26 mouse cellular contexts compared by ENCODE assay signal in the genomic region with DNA sequence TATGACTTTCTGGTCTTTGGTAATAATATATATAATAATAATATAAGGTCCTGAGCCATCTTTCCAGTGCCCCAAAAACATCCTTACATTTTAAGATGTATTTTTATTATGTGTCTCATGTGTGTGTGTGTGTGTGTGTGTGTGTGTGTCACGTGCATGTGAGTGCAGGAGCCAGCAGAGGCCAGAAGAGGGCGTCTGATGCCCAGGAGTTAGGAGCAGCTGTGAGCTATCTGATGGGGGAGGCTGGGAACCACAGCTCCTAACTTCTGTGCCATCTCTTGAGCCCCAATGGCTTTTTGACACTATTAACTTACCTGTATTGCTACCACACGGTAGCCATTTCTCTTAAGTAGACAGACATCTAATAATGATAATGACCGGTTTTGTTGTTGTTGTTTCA. TPM values are rescaled to one million over a fixed set of nuclear protein-coding genes. Genes with fewer than 3 reads are reported as not detected.
DNase-seq lines count a peak whose midpoint lies in the region; ATAC-seq and TF ChIP-seq lines count a peak whose summit lies in the region.
"Had no signal": no experiment of that assay in that cellular context is flagged by ENCODE, and none has a peak within 500 bp of the region (broad histone marks: within the 10 kb centered on the region; RNA-seq: fewer than 3 reads in every experiment).

No protein-coding gene starts in this region.

- H3K4me1 ChIP-seq in intestine, postnatal 0 days (replicated peaks; ENCODE audit: control insufficient read depth, insufficient read depth, low read length), result no peaks in the 10 kb centered on the region
- peaks cover 9% of the 10 kb centered on the region; the same call in 1 of the 2 replicates for H3K4me1 ChIP-seq in intestine, embryonic 16.5 days (ENCODE audit: control insufficient read depth, insufficient read depth, low read length)
- H3K4me1 ChIP-seq in hindbrain, embryonic 10.5 days (replicated peaks), result peaks cover 12% of the 10 kb centered on the region

- TF ChIP-seq CTCF in intestine, postnatal 0 days (IDR thresholded peaks at IDR 0.05; ENCODE audit: low read depth), result peak; percentile 22; the same call in 1 of the 2 replicates

- no peak overlapping the region for H3K4me3 ChIP-seq in intestine, postnatal 0 days (ENCODE audit: low read depth, low read length)
- H3K4me3 ChIP-seq in intestine, embryonic 16.5 days (ENCODE audit: low read length), result no peak overlapping the region
- H3K4me3 ChIP-seq in hindbrain, embryonic 10.5 days, result no peak overlapping the region
- H3K4me3 ChIP-seq: embryonic facial prominence, embryonic 13.5 days; forebrain, embryonic 12.5 days; heart, embryonic 12.5 days; hindbrain, embryonic 15.5 days had no signal

- H3K9ac ChIP-seq in intestine, postnatal 0 days (ENCODE audit: low read depth, low read length), result no peak overlapping the region
- no peak overlapping the region for H3K9ac ChIP-seq in intestine, embryonic 16.5 days (ENCODE audit: low read depth, low read length)
- H3K9ac ChIP-seq: embryonic facial prominence, embryonic 13.5 days; forebrain, embryonic 12.5 days; heart, embryonic 12.5 days; hindbrain, embryonic 15.5 days had no signal

- whole genome bisulfite sequencing in intestine, postnatal 0 days, result 91% methylated on average over 4 of the region's 4 CpGs
- WGBS in intestine, embryonic 16.5 days, result 89% methylated on average over 4 of the region's 4 CpGs
- WGBS in hindbrain, embryonic 10.5 days, result 89% methylated on average over 4 of the region's 4 CpGs

- DNase-seq in A20 (ENCODE audit: low read depth, low spot score) (peak; percentile 18), ES-CJ7 (ENCODE audit: low read depth, low spot score) (peak; percentile 50), ZHBTc4 (ENCODE audit: low read depth, low spot score) (peak; percentile 68)
- no peak for DNase-seq in hindbrain, embryonic 10.5 days (ENCODE audit: low spot score)
- DNase-seq in heart, adult 8-10 months (ENCODE audit: low spot score), result no peak
- DNase-seq: adrenal gland, postnatal 14 days; cerebellum, adult 11-12 months; cerebellum, adult 9-10 months; cerebellum, postnatal 36 days; gastrocnemius, postnatal 25 days; kidney, adult 11 months; kidney, adult 9 months had no signal

- no peak overlapping the region for H3K4me2 ChIP-seq in intestine, postnatal 0 days (replicated peaks; ENCODE audit: low read depth)
- no peak overlapping the region for H3K4me2 ChIP-seq in intestine, embryonic 16.5 days (ENCODE audit: low read depth, low read length)
- H3K4me2 ChIP-seq: embryonic facial prominence, embryonic 13.5 days; forebrain, embryonic 12.5 days; heart, embryonic 12.5 days; hindbrain, embryonic 15.5 days had no signal

- no peaks in the 10 kb centered on the region for H3K9me3 ChIP-seq in intestine, postnatal 0 days (ENCODE audit: control insufficient read depth)
- H3K9me3 ChIP-seq in intestine, embryonic 16.5 days (ENCODE audit: control insufficient read depth, low read length), result peaks cover 2% of the 10 kb centered on the region; the same call in 1 of the 2 replicates
- H3K9me3 ChIP-seq in hindbrain, embryonic 10.5 days, result no peaks in the 10 kb centered on the region; the same call in 1 of the 2 replicates
- H3K9me3 ChIP-seq: embryonic facial prominence, embryonic 13.5 days; hindbrain, embryonic 15.5 days had no signal

- peaks cover 10% of the 10 kb centered on the region; the same call in 1 of the 2 replicates for H3K27me3 ChIP-seq in intestine, postnatal 0 days (replicated peaks; ENCODE audit: control insufficient read depth, insufficient read depth, low read length)
- H3K27me3 ChIP-seq in intestine, embryonic 16.5 days (replicated peaks; ENCODE audit: control insufficient read depth, insufficient read depth, low read length), result peaks cover 4% of the 10 kb centered on the region; the same call in 1 of the 2 replicates
- H3K27me3 ChIP-seq in hindbrain, embryonic 10.5 days (ENCODE audit: insufficient read depth, poor library complexity, severe bottlenecking), result peaks cover 20% of the 10 kb centered on the region
- H3K27me3 ChIP-seq: CH12.LX had no signal

- H3K36me3 ChIP-seq in intestine, postnatal 0 days (ENCODE audit: control insufficient read depth, insufficient read depth), result no peaks in the 10 kb centered on the region
- no peaks in the 10 kb centered on the region for H3K36me3 ChIP-seq in intestine, embryonic 16.5 days (ENCODE audit: control insufficient read depth, insufficient read depth, low read length)
- H3K36me3 ChIP-seq in hindbrain, embryonic 10.5 days, result no peaks in the 10 kb centered on the region
- H3K36me3 ChIP-seq: embryonic facial prominence, embryonic 13.5 days; forebrain, embryonic 12.5 days; heart, embryonic 12.5 days; hindbrain, embryonic 15.5 days had no signal

- H3K27ac ChIP-seq in intestine, postnatal 0 days (ENCODE audit: low read depth, low read length), result no peak overlapping the region
- no peak overlapping the region for H3K27ac ChIP-seq in intestine, embryonic 16.5 days (ENCODE audit: low read length)
- H3K27ac ChIP-seq in hindbrain, embryonic 10.5 days, result no peak overlapping the region
- H3K27ac ChIP-seq: embryonic facial prominence, embryonic 13.5 days; forebrain, embryonic 12.5 days; hindbrain, embryonic 15.5 days had no signal

- no peak for ATAC-seq in intestine, postnatal 0 days
- ATAC-seq in intestine, embryonic 16.5 days, result no peak
- no peak for ATAC-seq in frontal cortex, adult (ENCODE audit: low TSS enrichment)
- ATAC-seq: forebrain, embryonic 16.5 days had no signal

RNA-seq across cellular contexts. Expression of gene Zpbp2, which starts 3.1 kb away (rescaled TPM):
- polyA plus RNA-seq in intestine, postnatal 0 days (2015; fragmentation: Nextera tagmentation; extraction: Ambion mirVana), result 3.2 and 4.0 TPM in 2 replicates
- 0.92 and 1.0 TPM in 2 replicates for polyA plus RNA-seq in intestine, embryonic 16.5 days (2015; fragmentation: Nextera tagmentation; extraction: Ambion mirVana)
- polyA plus RNA-seq in hindbrain, embryonic 10.5 days (2016; fragmentation: Nextera tagmentation; extraction: Ambion mirVana), result 0.14 and 0.37 TPM in 2 replicates
- total RNA-seq in heart, adult 8-10 months (2022), result not detected
- total RNA-seq: adrenal gland, postnatal 14 days; gastrocnemius, adult 18-20 months; gastrocnemius, postnatal 25 days; heart, postnatal 25 days had no signal
- polyA plus RNA-seq: embryonic facial prominence, embryonic 13.5 days; forebrain, embryonic 12.5 days; forebrain, embryonic 16.5 days; hindbrain, embryonic 11.5 days had no signal

RNA-seq across cellular contexts. Expression of gene Ikzf3, which starts 8.1 kb away (rescaled TPM):
- 0.20 and 0.24 TPM in 2 replicates for polyA plus RNA-seq in intestine, postnatal 0 days (2015; fragmentation: Nextera tagmentation; extraction: Ambion mirVana)
- polyA plus RNA-seq in intestine, embryonic 16.5 days (2015; fragmentation: Nextera tagmentation; extraction: Ambion mirVana), result 0.23 and 0.24 TPM in 2 replicates
- 0.07 and 0.11 TPM in 2 replicates for polyA plus RNA-seq in hindbrain, embryonic 10.5 days (2016; fragmentation: Nextera tagmentation; extraction: Ambion mirVana)
- total RNA-seq in heart, adult 8-10 months (2022), result 1 to 10 TPM in 2 of 4 experiments, under 1 TPM in 2; 0.47 to 1.3 (median 0.86) TPM
- total RNA-seq: granulocyte monocyte progenitor cell, adult 5-6 weeks had no signal
- polyA plus RNA-seq: forebrain, embryonic 16.5 days; hindbrain, embryonic 15.5 days had no signal

RNA-seq across cellular contexts. Expression of gene Ormdl3, which starts 33.2 kb away (rescaled TPM):
- polyA plus RNA-seq in intestine, postnatal 0 days (2015; fragmentation: Nextera tagmentation; extraction: Ambion mirVana), result 139 and 150 TPM in 2 replicates
- 62.9 and 65.2 TPM in 2 replicates for polyA plus RNA-seq in intestine, embryonic 16.5 days (2015; fragmentation: Nextera tagmentation; extraction: Ambion mirVana)
- 59.4 and 66.2 TPM in 2 replicates for polyA plus RNA-seq in hindbrain, embryonic 10.5 days (2016; fragmentation: Nextera tagmentation; extraction: Ambion mirVana)
- 10 to 100 TPM; 39.7 to 46.4 (median 43.1) TPM for total RNA-seq in heart, adult 8-10 months (2022)

RNA-seq across cellular contexts. Expression of gene Lrrc3c, which starts 44.1 kb away (rescaled TPM):
- polyA plus RNA-seq in intestine, postnatal 0 days (2015; fragmentation: Nextera tagmentation; extraction: Ambion mirVana), result not detected in 2 replicates
- polyA plus RNA-seq in intestine, embryonic 16.5 days (2015; fragmentation: Nextera tagmentation; extraction: Ambion mirVana), result not detected in 2 replicates
- polyA plus RNA-seq in hindbrain, embryonic 10.5 days (2016; fragmentation: Nextera tagmentation; extraction: Ambion mirVana), result not detected in 2 replicates
- total RNA-seq in heart, adult 8-10 months (2022), result not detected
- total RNA-seq: adrenal gland, postnatal 14 days; CH12.LX; gastrocnemius, adult 18-20 months; gastrocnemius, postnatal 25 days; granulocyte monocyte progenitor cell, adult 5-6 weeks; heart, postnatal 25 days had no signal
- polyA plus RNA-seq: embryonic facial prominence, embryonic 13.5 days; forebrain, embryonic 12.5 days; forebrain, embryonic 16.5 days; heart, embryonic 12.5 days; heart, embryonic 16.5 days; hindbrain, embryonic 11.5 days; hindbrain, embryonic 15.5 days had no signal

Comparison
In these comparisons a context has a peak if more than half of its experiments do, and no peak if none do; other contexts are left out.
1. DNase-seq: peak in A20 (single experiment), ES-CJ7 (single experiment) and ZHBTc4 (single experiment); none in hindbrain, embryonic 10.5 days (single experiment) and heart, adult 8-10 months (single experiment).